Mouse (Mus musculus) ES-Bruce4 (cell line): Measurements from ENCODE around the gene Psmc3.

Experiments
- CTCF ChIP-seq: IDR thresholded peaks from one replicate; pipeline ENCODE4 v1.8.1; 2011; ENCODE audit warnings: low read depth, low read length
- EP300 ChIP-seq: IDR thresholded peaks from 2 replicates; pipeline ENCODE4 v1.6.1; 2011; ENCODE audit warnings: low read depth, low read length; ENCODE audit not compliant: insufficient read depth
- POLR2A ChIP-seq: IDR thresholded peaks from one replicate; pipeline ENCODE4 v1.8.1; 2011; ENCODE audit warnings: low read length; ENCODE audit not compliant: insufficient read depth

DNA sequence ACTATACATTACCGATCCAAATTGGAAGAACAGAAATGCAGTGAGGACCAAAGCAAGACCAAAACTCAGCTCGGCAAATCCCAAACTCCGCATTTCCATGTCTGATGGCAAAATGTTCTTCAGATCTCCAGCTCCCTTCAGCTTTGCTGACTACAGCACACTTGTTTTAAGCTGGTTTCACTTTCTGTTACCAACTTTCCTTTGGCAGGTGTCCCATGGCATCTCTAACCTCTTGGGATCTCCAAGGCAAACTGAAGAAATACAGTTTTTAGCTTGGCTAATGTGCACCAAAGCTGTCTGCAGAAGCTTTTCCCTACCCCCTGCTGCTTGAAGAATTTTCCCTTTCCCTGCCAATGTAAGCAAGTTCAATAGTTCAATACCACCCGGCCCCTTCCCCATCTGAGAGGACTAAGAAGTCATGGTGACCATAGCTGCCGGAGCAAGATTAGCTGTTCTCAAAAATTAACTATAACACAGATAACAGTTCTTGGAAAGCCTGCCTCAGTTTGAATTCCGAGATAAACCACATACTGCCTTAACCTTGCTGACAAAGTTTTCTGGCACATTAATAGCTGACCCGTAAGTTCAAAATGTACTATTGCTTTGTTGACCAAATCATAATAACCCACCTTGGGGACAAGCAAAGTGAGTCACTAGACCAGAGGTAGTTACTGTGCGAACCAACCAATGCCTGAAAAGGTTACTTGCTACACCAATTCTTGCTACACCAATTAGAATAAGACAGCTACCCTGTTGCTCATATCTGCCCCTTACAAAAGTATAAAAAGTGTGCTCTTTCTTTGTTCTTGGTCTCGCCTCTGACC lies 26.2 kb upstream of the Psmc3 start:
- no peak for TF ChIP-seq POLR2A
- no peak for TF ChIP-seq CTCF
- TF ChIP-seq EP300: no peak
